Mouse (Mus musculus) mouse trophoblast stem cell (cell line): ENCODE measurements around the gene Kit.

Experiments
- in situ Hi-C, 2 experiments: fragments of 300-500 bp; cut with MseI, MboI; formaldehyde crosslinking; loops; 2 replicates in 1 of 2; 3 replicates in 1 of 2; pipeline ENCODE4 v1.15.1; 2025

Kit gene

DNA sequence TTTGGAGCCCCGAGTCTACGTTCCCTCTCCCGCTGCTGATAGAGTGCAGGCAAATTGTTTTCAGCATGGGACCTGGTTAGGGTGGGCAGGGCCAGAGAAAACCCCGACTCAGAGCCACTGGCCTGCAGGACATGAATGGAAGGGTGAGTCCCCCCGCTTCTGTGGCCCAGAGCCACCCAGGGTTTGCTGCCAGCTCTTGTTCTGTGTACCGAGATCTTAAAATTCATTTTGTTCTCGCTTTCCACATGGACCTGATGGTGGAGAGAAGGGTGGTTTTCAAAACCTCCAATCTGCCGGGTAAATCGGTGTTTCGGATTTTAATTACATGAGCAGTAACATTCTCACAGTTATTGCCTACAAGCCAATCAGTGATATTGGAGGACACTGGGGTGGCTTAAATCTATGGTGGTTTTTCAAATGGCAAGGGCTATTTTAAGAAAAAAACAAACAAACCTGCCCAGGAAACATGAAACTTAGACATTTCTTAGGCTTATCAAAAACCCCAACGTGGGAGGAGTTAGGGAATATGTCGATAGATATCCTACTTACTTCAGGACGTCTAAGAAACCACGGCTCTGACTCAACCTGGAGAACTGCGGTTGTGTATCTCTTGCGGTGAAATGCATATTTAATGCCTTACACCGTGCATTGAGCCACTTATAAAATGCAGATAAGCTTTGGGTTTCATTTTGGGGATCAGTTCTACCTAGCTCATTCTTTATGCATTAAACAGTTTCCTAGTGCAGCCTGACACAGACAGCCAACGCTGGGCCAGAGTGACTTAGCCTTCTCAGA, 58.3 kb downstream of the Kit start:
- in situ Hi-C loops = no loop called here

DNA sequence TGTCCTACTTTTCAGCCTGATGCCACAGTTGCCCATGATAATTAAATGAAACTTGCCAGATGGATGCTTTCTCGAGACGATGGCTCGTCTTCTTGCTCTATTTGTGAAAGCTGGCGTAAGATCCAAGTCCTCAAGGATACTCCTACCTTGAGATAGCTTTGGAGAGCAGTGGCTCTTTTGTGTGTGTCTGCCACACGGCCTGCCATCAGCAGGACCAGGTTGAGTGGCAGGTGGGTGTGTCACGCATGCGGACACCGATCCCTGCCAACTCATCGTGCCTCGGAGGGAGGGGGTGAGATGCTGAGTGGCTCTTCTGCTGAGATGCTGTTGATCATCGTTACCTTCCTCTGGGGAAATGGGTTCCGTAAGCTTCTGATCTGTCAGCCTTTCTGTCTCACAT, 60.7 kb downstream of the Kit start:
- in situ Hi-C loops = no loop called here

DNA sequence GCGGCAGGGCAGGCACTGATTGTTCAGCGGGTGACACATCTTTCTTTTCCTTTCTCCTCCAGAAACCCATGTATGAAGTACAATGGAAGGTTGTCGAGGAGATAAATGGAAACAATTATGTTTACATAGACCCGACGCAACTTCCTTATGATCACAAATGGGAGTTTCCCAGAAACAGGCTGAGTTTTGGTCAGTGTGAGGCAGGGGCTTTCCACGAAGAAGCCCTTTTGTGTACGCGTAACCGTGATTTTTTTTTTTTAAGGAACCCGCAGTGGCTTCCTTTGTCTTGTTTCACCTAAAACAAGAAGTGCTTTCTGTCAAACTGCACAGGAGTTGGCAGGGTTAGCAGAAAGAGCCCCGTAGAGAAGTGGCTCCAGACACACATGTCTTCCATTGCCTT, 65.9 kb downstream of the Kit start:
- in situ Hi-C loops = no loop called here

DNA sequence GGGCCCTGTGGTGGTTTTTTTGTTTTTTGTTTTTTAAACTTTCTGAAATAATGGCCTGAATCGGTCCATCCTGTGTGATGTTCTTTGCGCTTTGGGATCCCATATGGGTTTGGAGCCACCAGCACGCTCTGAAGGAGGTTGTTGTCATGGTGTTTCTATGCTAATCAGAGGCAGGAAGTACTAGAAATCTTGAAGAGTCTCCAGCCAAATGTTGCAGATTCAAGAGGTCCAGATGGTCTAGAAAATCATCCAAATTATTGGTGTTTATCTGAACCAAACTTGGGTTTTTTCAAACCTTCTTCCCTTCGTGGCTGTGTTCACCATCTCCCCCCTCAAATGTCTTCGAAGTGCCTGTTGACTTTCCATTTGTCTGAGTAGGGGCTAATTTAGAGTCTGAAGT, 72.3 kb downstream of the Kit start:
- in situ Hi-C loops = no loop called here

DNA sequence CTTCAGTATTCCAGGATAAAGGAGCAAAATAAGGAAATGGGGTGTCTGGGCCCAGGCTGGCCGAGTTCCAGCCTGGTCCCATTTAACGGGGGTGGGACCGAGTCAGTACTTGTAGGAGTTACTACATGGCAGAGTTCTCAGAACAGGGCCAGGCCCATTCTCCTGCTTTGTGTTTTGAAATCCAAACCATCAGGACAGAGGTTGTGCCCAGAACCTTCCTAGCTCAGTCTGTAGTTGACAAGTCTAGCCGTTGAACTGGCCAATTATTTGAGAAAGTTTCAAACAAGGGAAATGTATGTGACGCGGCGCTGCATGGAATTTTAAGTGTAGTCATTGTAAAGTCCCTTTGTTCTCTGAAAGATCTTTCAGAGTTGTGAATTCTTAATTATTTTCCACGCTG, 75.8 kb downstream of the Kit start:
- in situ Hi-C loops = no loop called here

DNA sequence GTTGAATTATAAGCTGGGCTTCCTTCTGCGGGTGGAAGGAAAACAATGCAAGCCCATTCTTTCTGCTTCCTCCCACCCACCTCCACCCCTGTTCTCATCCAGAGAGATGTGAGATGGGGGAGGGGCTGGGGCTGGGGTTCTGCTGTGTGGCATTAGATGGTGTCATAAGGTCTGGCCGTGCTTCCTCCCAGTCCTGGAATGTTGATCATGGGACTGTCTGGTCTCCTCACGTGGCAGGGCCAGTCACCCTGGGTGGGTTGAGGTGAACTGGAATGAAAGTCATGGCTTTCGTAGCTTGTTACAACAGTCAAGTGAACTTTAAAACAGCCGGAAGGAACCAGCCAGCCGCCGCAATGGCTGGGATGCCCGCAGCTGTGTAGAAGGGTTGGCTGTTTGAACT, 78.7 kb downstream of the Kit start:
- in situ Hi-C loops = no loop called here

DNA sequence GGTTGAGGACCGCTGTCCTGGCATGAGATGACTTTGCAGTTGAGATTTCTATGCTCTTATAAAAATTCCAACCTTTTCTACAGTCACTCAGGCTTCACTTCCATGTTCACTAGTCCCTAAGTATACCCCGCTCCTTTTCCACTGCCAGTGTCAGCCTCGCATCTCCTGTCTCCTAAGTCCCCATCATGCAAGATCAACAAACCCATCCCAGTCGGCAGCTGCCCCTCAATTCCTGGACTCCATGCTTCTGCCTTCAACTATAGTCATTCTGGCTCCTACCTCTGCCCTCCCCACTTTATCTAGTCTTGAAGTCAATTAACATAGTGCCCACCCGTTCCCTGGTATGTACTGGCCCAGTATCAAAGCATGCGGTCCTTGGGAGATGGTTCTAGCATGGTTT, 83.9 kb downstream of the Kit start:
- in situ Hi-C loops = no loop called here

DNA sequence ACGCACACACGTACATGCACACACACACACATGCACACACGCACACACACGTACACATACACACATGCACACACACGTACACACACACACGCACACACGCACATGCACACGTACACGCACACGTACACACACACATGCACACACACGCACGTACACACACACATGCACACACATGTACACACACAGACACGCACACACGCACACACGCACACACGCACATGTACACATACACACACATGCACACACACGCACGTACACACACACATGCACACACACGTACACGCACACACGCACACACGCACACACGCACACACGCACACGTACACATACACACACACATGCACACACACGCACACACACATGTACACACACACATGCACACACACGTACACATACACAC, 85.6 kb downstream of the Kit start:
- in situ Hi-C loops = no loop called here

DNA sequence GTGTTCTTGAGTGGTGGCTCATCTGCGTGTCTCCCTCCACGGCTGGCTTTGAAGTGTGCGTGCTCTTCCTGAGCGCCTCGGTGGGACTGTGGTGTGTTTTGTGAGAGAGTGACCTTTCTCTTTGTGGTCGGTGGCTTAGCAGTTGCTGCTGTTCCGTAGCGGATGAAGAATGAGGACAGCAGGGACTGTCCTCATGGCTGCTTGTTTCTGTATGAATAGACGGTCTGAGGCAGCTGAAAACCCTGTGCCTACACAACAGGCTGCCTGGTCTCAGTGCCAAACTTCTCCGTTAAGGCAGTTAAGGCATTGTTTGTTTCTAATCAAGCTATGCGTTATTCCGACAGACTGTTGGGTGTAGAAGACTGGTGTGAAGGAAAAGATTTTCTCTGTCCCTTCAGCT, 87.8 kb downstream of the Kit start:
- in situ Hi-C loops = no loop called here

DNA sequence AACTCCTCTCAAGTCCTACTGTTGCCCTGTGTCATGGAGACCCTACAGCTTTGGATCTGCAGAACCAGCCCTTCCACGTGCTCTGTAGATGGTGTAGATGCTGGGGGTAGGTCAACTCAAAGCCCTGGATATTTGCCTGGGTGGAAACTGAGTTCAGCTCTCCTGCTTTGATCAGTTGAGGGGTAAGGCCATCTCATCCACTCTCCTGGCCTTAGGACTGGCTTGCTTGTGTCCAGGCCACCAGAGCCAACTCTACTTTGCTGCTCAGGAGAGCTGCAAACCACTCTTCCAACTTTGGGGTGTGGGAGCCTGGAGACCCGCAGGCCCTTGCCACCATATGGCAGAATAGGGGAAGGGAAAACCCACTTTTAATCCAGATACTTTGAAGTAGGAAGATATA, 89.1 kb downstream of the Kit start:
- in situ Hi-C loops = no loop called here

DNA sequence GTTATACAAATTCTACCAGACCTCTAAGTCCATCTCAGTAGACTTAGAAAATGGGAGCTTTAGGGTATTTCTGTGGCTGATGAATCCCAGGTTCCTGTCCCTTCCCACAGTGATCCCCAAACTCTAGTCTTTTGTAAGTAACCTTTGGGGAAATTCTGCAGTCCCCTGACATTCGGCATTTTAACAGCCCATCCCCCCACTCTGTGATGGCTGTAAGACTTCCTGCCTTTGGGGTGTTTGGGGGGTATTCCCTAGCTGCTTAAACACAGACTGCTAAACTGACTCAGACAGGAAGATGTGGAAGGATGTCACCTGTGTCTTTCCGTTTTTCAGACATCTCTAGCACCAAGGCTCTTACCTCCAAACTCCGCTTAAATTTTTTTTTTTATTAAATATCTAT, 92.4 kb downstream of the Kit start:
- in situ Hi-C loops = no loop called here

DNA sequence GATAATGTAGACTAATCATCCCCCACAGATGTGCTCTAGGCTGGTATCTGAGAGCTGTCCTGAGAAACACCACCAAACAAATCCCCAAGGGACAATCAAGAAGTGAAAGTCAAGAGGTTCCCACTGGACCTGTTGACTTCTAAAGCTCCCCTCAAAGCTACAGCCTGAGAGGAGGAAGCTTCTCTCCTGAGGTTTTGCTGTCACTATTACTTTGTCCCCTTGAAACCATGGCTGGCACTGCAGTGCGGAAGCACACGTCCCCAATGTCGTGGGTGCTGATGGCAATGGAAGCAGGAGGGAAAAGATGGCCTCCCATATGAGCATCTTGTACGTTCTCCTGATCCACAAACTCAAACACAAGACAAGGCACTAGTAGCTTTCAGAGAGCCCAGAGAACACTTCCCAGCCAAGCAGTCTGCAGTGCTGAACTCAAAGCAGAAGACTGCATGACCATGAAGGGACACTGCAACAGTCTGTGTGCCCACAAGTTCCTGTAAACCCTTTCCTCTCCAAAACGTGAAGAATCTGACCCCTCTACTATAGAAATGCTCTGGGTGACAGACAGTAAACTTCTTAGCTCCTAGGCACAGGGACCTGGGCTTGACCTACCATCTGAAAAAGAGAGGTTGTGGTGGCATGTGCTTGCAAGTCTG, 96.5 kb downstream of the Kit start:
- in situ Hi-C loops = no loop called here

DNA sequence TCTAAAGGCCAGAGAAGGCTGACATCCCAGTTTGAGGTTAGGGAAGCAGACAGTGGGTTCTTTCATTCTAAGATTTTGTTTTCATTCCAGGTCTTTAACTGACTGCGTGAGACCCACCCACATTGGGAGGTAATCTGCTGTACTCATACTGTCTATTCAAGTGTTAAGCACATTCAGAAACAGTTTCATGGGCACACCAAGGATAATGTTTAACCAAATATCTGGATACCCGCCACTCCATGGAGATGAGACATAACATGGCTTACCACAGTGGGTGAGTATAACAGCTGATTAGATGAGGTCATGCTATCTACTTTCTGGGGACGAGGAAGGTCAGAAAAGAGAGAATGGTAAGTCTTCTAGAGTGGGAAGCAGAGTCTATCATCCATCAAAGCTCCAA, 101.3 kb downstream of the Kit start:
- in situ Hi-C loops = no loop called here

DNA sequence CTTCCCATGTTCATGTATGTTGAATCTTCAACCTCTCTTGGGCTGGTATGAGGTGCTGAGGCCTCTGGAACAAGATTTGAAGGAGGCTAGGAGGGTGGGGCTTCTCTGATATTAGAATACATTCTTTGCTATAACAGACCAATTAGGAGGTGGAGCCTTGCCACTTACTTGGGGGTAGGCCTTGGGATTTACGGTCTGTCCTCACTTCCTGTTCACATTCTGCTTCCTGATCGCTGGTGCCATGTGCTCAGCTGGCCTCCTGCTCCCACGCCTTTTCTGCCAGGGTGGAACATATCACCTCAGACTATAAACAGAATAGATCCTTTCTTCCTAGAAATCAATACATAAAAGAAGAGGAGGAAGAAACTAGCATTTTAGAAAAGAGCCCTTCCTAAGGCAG, 105.2 kb downstream of the Kit start:
- in situ Hi-C loops = no loop called here

DNA sequence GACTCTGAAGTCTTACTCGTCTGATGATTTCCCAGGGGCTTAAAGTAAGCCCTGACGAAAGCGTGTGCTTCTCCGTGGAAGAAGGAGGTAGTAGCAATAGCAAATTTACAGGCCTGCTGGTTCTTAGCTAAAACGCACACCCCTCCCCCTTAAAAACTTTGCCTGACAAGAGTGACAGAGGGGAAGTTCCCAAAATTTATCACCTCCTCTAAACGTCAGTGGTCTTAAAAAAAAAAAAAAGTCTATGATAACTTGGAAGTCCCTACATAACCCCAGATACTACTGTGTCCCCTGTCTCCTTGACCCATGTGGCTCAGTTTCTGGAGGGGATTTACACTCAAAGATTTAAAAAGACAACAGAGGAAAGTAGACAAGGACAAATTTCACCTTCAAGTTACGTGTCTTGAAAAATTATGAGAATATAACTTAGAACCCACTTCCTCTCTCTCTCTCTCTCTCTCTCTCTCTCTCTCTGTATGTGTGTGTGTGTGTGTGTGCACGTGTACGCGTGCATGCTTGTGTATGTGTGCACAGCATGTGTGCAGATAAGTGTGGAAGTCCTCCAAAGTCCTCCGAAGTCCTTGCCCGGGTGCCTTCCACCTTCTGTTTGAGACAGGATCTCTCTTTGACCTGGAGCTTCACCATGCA, 120.6 kb downstream of the Kit start:
- in situ Hi-C loops = no loop called here

DNA sequence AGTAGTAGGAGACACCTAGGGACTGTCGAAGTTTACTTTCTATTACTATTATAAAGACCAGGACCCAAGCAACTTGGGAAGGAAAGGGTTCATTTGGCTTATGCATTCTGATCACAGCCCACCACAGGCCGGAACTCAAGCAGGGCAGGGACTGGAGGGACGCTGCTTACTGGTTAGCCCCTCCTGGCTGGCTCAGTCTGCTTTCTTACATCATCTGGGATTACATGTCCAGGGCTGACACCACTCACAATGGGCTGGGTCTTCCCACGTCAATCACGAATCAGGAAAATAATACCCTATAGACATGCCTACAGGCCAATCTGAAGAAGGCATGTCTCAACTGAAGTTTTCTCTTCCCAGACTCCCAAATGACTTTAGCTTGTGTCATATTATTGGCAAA, 122.2 kb downstream of the Kit start:
- in situ Hi-C loops = no loop called here

DNA sequence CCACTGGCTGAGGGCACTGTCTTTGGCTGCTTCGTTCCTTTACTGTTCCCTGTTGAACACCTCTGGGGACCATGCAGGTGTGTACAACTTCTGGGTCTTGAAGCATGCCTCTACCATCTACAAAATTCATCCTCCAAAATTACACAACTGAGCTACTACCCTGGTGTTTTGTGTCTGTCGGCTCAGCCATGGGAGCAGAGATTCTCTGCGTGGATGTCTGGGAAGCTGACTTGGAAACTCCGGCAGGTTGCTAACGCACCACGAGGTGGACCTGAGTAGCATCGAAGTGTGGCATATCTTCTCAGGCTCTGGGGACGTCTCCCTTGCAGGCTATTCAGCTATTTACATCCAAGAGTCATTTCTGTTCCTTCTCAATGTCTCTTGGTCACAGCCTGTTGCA, 123.8 kb downstream of the Kit start:
- in situ Hi-C loops = no loop called here

DNA sequence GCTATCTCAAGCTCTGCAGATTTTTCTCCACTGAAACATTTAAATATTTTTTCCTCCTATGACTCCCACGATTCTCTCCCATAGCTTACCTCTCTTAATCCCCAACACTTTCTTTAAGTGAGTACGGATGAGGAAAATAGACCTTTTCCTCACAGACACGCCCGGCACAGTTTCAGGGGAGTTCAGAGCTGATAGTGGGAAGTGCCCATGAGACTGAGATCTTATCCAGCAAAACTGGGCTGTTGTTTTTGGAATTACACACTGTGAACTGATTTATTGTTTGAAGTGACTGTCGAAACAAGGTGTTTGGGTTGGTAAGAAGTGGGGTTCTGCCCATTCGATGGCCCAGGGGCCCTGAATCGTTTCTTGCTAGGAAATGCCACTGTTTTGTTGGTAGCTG, 124.4 kb downstream of the Kit start:
- in situ Hi-C loops = no loop called here

DNA sequence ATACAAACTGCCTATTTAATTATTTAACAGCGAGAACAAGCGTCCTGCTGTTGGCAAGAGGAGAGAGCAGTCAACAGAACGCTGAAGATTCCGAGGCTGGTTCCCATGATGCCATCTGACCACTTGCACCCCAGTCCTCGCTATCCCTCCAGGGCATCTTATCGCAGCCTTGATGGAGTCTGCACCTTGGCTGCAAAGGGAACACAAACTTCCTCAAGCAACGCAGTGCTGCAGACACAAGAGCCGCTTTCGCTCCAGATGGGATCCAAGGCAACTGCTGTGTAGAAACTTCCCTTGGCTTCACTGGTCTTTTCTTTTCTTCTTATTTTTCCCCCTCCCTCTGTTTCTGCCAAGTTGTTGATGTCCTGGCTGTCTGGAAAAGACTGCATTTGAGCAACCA, 124.8 kb downstream of the Kit start:
- in situ Hi-C loops = no loop called here

DNA sequence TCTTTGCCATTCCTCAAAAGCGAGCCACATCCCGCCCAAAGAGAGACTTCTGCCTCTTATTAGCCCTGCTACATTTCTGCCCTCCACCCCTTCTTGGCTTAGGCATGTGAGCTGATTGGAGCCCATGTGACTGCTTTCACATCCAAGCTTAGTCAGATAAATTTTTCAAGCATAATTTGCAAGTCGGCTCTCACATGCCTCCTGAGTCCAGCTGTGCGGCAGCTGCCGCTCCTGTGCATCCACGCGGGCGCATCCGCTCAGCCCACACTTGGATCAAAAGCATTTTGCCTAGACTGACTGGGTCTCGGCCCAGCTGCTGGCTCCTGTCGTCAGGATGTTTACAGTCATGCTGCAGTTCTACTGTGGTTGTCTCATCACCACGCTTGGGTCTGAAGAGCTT, 126.9 kb downstream of the Kit start:
- in situ Hi-C loops = no loop called here

DNA sequence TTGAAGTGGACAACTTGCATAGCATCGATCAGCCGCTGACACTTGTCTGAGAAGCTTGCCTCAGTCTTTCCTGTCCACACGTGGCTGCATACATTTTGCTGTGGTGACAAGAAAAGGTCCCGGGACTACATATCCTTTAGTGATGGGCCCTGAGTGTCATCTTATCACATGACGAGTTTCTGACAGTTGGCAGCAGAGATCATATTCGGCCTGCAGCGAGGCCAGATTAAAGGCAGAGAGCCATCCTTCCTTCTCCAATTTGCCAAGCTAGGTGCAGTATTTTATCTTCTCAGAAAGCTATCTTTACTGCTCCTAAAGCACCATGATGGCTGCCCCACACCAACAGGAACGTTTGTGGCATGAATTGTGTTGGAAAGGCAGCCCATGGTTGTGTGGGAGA, 127.4 kb downstream of the Kit start:
- in situ Hi-C loops = no loop called here

DNA sequence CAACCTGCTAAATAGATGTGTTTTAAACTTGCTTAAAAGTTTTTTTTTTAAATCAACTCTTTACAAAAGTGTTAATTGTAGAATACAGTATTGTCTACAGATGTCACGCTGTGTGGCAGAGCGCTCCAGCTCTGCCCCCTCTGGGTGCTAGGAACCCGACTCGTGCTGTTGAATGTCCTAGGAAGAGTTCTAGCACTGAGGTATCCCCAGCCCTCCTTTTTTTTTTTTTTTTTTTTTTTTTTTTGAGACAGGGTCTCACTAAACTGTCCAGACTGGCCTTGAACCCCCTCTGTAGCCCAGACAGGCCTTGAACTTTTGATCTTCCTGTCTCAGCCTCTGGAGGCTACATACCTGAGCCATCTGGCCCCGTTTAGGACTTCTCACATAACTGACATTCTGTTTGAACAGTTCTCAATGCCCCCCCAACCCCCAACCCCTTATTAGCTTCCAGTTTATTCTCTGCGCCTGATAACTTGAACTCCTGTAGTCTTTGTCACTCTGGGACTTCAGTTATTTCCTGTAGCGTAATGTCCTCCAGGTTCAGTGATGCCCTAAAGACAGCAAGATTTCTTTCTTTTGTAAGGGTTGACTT, 130.0 kb downstream of the Kit start:
- in situ Hi-C loops = no loop called here

DNA sequence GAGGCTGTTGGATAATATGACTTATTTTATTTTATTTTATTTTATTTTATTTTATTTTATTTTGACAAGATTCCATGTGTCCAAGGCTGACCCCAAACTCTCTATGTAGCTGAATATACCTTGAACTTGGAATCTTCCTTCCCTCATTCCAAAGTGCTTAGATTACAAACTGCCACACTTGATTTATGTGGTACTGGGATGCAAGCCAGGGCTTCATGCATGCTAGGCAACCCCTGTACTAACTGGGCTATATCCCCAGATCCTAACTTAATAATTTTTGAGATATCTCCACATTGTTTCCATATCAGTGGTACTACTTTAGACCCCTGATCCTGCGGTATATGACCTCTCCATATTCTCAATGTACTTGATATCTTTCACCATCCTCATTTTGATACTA, 130.7 kb downstream of the Kit start:
- in situ Hi-C loops = no loop called here
